Mouse (Mus musculus): Measurements from ENCODE around the gene Hephl1.

- no peak for TF ChIP-seq EP300 (IDR thresholded peaks at IDR 0.05)
- no peak for TF ChIP-seq CTCF (IDR thresholded peaks at IDR 0.05)
Measured at GRCm38 (mm10) chr9:15045740-15046139, 66.2 kb downstream of the Hephl1 start.

Data from lung, postnatal 0 days (tissue).